ENCODE assay signal across 8 mouse cellular contexts in genomic region chr1:55130190-55130916, GRCm38 (mm10). TPM values are rescaled to one million over a fixed set of nuclear protein-coding genes. Genes with fewer than 3 reads are reported as not detected.
DNase-seq lines count a peak whose midpoint lies in the region; ATAC-seq and TF ChIP-seq lines count a peak whose summit lies in the region.

No protein-coding gene starts in this region.

- H3K9me3 ChIP-seq in lung, embryonic 14.5 days (ENCODE audit: low read depth, low read length) = no peaks in the 10 kb centered on the region
- no peaks in the 10 kb centered on the region for H3K9me3 ChIP-seq in embryonic facial prominence, embryonic 11.5 days (replicated peaks; ENCODE audit: control insufficient read depth, low read length)
- H3K9me3 ChIP-seq in hindbrain, postnatal 0 days (ENCODE audit: low read length) = no peaks in the 10 kb centered on the region

- ATAC-seq in lung, embryonic 14.5 days (ENCODE audit: insufficient read depth) = no peak
- no peak for ATAC-seq in embryonic facial prominence, embryonic 11.5 days (replicated peaks; ENCODE audit: insufficient number of reproducible peaks, low FRiP score, low TSS enrichment, low read depth)
- ATAC-seq in hindbrain, postnatal 0 days = no peak; the same call in 1 of the 2 replicates

- H3K4me3 ChIP-seq in lung, embryonic 14.5 days (ENCODE audit: low read depth, low read length) = peak overlapping the region; percentile 97
- peak overlapping the region; percentile 98 for H3K4me3 ChIP-seq in embryonic facial prominence, embryonic 11.5 days (ENCODE audit: low read depth, low read length)
- peak overlapping the region; percentile 89 for H3K4me3 ChIP-seq in hindbrain, postnatal 0 days (ENCODE audit: low read length)
- H3K4me3 ChIP-seq in myocyte = peak overlapping the region; percentile 60

- TF ChIP-seq CTCF in lung, embryonic 14.5 days (IDR thresholded peaks at IDR 0.05; ENCODE audit: low read depth) = no peak
- TF ChIP-seq CTCF in hindbrain, postnatal 0 days (IDR thresholded peaks at IDR 0.05; ENCODE audit: low read depth) = no peak

- DNase-seq in lung, embryonic 14.5 days = no peak
- DNase-seq in lung, adult 18-20 months = no peak
- no peak for DNase-seq in embryonic facial prominence, embryonic 11.5 days (ENCODE audit: low spot score)
- DNase-seq in hindbrain, postnatal 0 days (ENCODE audit: low spot score) = no peak
- no peak for DNase-seq in left cerebral cortex, postnatal 10 days (ENCODE audit: extremely low spot score in 1 of 2, low spot score in 2 of 2)
- no peak for DNase-seq in right cerebral cortex, postnatal 10 days (ENCODE audit: low spot score in 2 of 2)
- DNase-seq in left cerebral cortex, postnatal 25 days (ENCODE audit: low spot score in 2 of 2) = no peak

- H3K36me3 ChIP-seq in lung, embryonic 14.5 days (ENCODE audit: insufficient read depth) = no peaks in the 10 kb centered on the region
- H3K36me3 ChIP-seq in embryonic facial prominence, embryonic 11.5 days (replicated peaks; ENCODE audit: control insufficient read depth, insufficient read depth, low read depth, low read length) = no peaks in the 10 kb centered on the region
- no peaks in the 10 kb centered on the region for H3K36me3 ChIP-seq in hindbrain, postnatal 0 days (ENCODE audit: insufficient read depth, low read length)
- no peaks in the 10 kb centered on the region for H3K36me3 ChIP-seq in myocyte (ENCODE audit: control insufficient read depth, insufficient read depth)

- intact Hi-C loops in left cerebral cortex, postnatal 10 days (cut with DNase I) = loop anchor here (2.0 to 5.0 kb wide), 2 partner anchors 43 to 78 kb away; partner anchors contain the start of genes Coq10b, Hspd1 and Hspe1
- intact Hi-C loops in left cerebral cortex, postnatal 25 days (cut with DNase I) = loop anchor here (2.0 kb wide), 2 partner anchors 28 to 72 kb away; no protein-coding TSS in a partner anchor

- peaks cover 39% of the 10 kb centered on the region for H3K79me2 ChIP-seq in myocyte (ENCODE audit: control insufficient read depth, insufficient read depth)

- TF ChIP-seq POLR2A in myocyte (IDR thresholded peaks at IDR 0.05; ENCODE audit: insufficient read length, low read depth) = no peak

- H3K4me1 ChIP-seq in lung, embryonic 14.5 days (ENCODE audit: insufficient read depth) = peaks cover 16% of the 10 kb centered on the region
- H3K4me1 ChIP-seq in embryonic facial prominence, embryonic 11.5 days (ENCODE audit: control insufficient read depth, insufficient read depth, low read length) = no peaks in the 10 kb centered on the region
- peaks cover 3% of the 10 kb centered on the region; the same call in 1 of the 2 replicates for H3K4me1 ChIP-seq in hindbrain, postnatal 0 days (ENCODE audit: insufficient read depth, low read length)

- H3K4me2 ChIP-seq in lung, embryonic 14.5 days = peak overlapping the region; percentile 73
- H3K4me2 ChIP-seq in embryonic facial prominence, embryonic 11.5 days (ENCODE audit: low read depth, low read length) = peak overlapping the region; percentile 48
- peak overlapping the region; percentile 66 for H3K4me2 ChIP-seq in hindbrain, postnatal 0 days (ENCODE audit: low read depth, low read length)
- H3K4me2 ChIP-seq in myocyte (ENCODE audit: low read depth) = peak overlapping the region; percentile 89

- peak overlapping the region; percentile 53 for H3K9ac ChIP-seq in lung, embryonic 14.5 days
- peak overlapping the region; percentile 49 for H3K9ac ChIP-seq in embryonic facial prominence, embryonic 11.5 days (replicated peaks; ENCODE audit: low read length)
- H3K9ac ChIP-seq in hindbrain, postnatal 0 days (replicated peaks; ENCODE audit: low read length) = peak overlapping the region; percentile 100

- WGBS in lung, embryonic 14.5 days = 58% methylated on average over 10 of the region's 10 CpGs
- 65% methylated on average over 10 of the region's 10 CpGs for WGBS in embryonic facial prominence, embryonic 11.5 days
- WGBS in hindbrain, postnatal 0 days = 64% methylated on average over 10 of the region's 10 CpGs

- no peaks in the 10 kb centered on the region for H3K27me3 ChIP-seq in lung, embryonic 14.5 days (ENCODE audit: insufficient read depth, low read length)
- H3K27me3 ChIP-seq in embryonic facial prominence, embryonic 11.5 days (ENCODE audit: control insufficient read depth, insufficient read depth, low read length) = no peaks in the 10 kb centered on the region
- no peaks in the 10 kb centered on the region for H3K27me3 ChIP-seq in hindbrain, postnatal 0 days (ENCODE audit: insufficient read depth, low read length)
- no peaks in the 10 kb centered on the region for H3K27me3 ChIP-seq in myocyte (ENCODE audit: control insufficient read depth, insufficient read depth, insufficient read length)

- H3ac ChIP-seq in myocyte (ENCODE audit: control insufficient read depth, insufficient read length) = peak overlapping the region; percentile 84

- peak overlapping the region; percentile 98 for H3K27ac ChIP-seq in lung, embryonic 14.5 days (ENCODE audit: low read depth)
- peak overlapping the region; percentile 86; the same call in 1 of the 2 replicates for H3K27ac ChIP-seq in embryonic facial prominence, embryonic 11.5 days (replicated peaks; ENCODE audit: low read depth, low read length)
- H3K27ac ChIP-seq in hindbrain, postnatal 0 days = peak overlapping the region; percentile 99

TF ChIP-seq in myocyte, 11 proteins besides CTCF, POLR2A, EP300 and RAD21:
- TF ChIP-seq TCF12 (IDR thresholded peaks at IDR 0.05; ENCODE audit: insufficient read depth, poor library complexity, severe bottlenecking) (no peak), POLR2AphosphoS2 (IDR thresholded peaks at IDR 0.05; ENCODE audit: insufficient read length, low read depth) (no peak), SRF (IDR thresholded peaks at IDR 0.05; ENCODE audit: control insufficient read depth, insufficient read length, low read depth) (no peak), TCF3 (IDR thresholded peaks at IDR 0.05; ENCODE audit: insufficient read length, low read depth) (no peak)

RNA-seq across cellular contexts. Expression of gene Mob4, which starts 0.7 kb away (rescaled TPM):
- 141 TPM in 2 replicates for polyA plus RNA-seq in lung, embryonic 14.5 days (2014; fragmentation: Nextera tagmentation; extraction: Ambion mirVana)
- 163 and 165 TPM in 2 replicates for polyA plus RNA-seq in embryonic facial prominence, embryonic 11.5 days (2014; fragmentation: Nextera tagmentation; extraction: Ambion mirVana)
- 53.6 and 62.9 TPM in 2 replicates for total RNA-seq in hindbrain, postnatal 0 days (2014; rRNA removed)
- 141 and 146 TPM in 2 replicates for polyA plus RNA-seq in hindbrain, postnatal 0 days (2015; fragmentation: Nextera tagmentation; extraction: Ambion mirVana)
- 19.5 TPM for polyA plus RNA-seq in myocyte (2012; fragmentation: generic; extraction: Trizol)
- total RNA-seq in left cerebral cortex, postnatal 10 days (2021) = 10 to 100 TPM; 67.1 to 69.7 TPM
- total RNA-seq in left cerebral cortex, postnatal 25 days (2021) = 10 to 100 TPM; 56.7 to 59.2 TPM

RNA-seq across cellular contexts. Expression of gene Hspd1, which starts 42.3 kb away (rescaled TPM):
- polyA plus RNA-seq in lung, embryonic 14.5 days (2014; fragmentation: Nextera tagmentation; extraction: Ambion mirVana) = 312 and 315 TPM in 2 replicates
- polyA plus RNA-seq in embryonic facial prominence, embryonic 11.5 days (2014; fragmentation: Nextera tagmentation; extraction: Ambion mirVana) = 424 and 463 TPM in 2 replicates
- total RNA-seq in hindbrain, postnatal 0 days (2014; rRNA removed) = 61.6 and 71.8 TPM in 2 replicates
- 248 and 253 TPM in 2 replicates for polyA plus RNA-seq in hindbrain, postnatal 0 days (2015; fragmentation: Nextera tagmentation; extraction: Ambion mirVana)
- polyA plus RNA-seq in myocyte (2012; fragmentation: generic; extraction: Trizol) = 132 TPM
- 100 to 1,000 TPM; 190 to 198 TPM for total RNA-seq in left cerebral cortex, postnatal 10 days (2021)
- 100 to 1,000 TPM; 160 to 171 TPM for total RNA-seq in left cerebral cortex, postnatal 25 days (2021)

RNA-seq across cellular contexts. Expression of gene Hspe1, which starts 42.4 kb away (rescaled TPM):
- polyA plus RNA-seq in lung, embryonic 14.5 days (2014; fragmentation: Nextera tagmentation; extraction: Ambion mirVana) = 435 and 439 TPM in 2 replicates
- polyA plus RNA-seq in embryonic facial prominence, embryonic 11.5 days (2014; fragmentation: Nextera tagmentation; extraction: Ambion mirVana) = 524 and 599 TPM in 2 replicates
- total RNA-seq in hindbrain, postnatal 0 days (2014; rRNA removed) = 64.3 and 65.2 TPM in 2 replicates
- 284 and 309 TPM in 2 replicates for polyA plus RNA-seq in hindbrain, postnatal 0 days (2015; fragmentation: Nextera tagmentation; extraction: Ambion mirVana)
- polyA plus RNA-seq in myocyte (2012; fragmentation: generic; extraction: Trizol) = 436 TPM
- total RNA-seq in left cerebral cortex, postnatal 10 days (2021) = 10 to 100 TPM; 92.6 to 97.8 TPM
- total RNA-seq in left cerebral cortex, postnatal 25 days (2021) = 10 to 100 TPM; 89.7 to 93.5 TPM

Comparison
In these comparisons a context has a peak if more than half of its experiments do, and no peak if none do; other contexts are left out.
1. H3K9ac ChIP-seq: peak in every context shown above with its lines; median percentile 100 in hindbrain, postnatal 0 days; 53 in lung, embryonic 14.5 days; 49 in embryonic facial prominence, embryonic 11.5 days.